Mouse (Mus musculus) midbrain, embryonic 10.5 days (tissue): ENCODE measurements around the gene 2310022B05Rik. TPM values are rescaled to one million over a fixed set of nuclear protein-coding genes. Genes with fewer than 3 reads are reported as not detected.
A peak's percentile ranks its signal among the peaks of the same experiment; 100 is the strongest.

Source experiments
- DNase-seq: peaks from one replicate; pipeline ENCODE4 v3.0.0-alpha.2; 2017; ENCODE audit warnings: low spot score
- H3K27ac ChIP-seq: fragments of 300-500 bp; sonication (generic); replicated peaks from 2 replicates; pipeline ENCODE4 v1.5.1; 2016; ENCODE audit warnings: mild to moderate bottlenecking
- H3K27me3 ChIP-seq: fragments of 300-500 bp; sonication (generic); 2 replicates; pipeline ENCODE4 v1.6.1; 2016; ENCODE audit warnings: low read depth, mild to moderate bottlenecking; ENCODE audit not compliant: poor library complexity, severe bottlenecking
- H3K36me3 ChIP-seq: fragments of 300-500 bp; sonication (generic); 2 replicates; pipeline ENCODE4 v1.6.1; 2016; ENCODE audit warnings: mild to moderate bottlenecking, moderate library complexity
- H3K4me1 ChIP-seq: fragments of 300-500 bp; sonication (generic); 2 replicates; pipeline ENCODE4 v1.6.1; 2016
- H3K4me3 ChIP-seq: fragments of 300-500 bp; sonication (generic); 2 replicates; pipeline ENCODE4 v1.5.1; 2016; ENCODE audit warnings: mild to moderate bottlenecking, moderate library complexity
- H3K9me3 ChIP-seq: fragments of 300-500 bp; sonication (generic); replicated peaks from 2 replicates; pipeline ENCODE4 v1.6.1; 2016; ENCODE audit warnings: mild to moderate bottlenecking
- WGBS: fragments of 180-500 bp; shearing (Covaris S2); methylation state at CpG from one replicate; pipeline ENCODE4 v1.1.7; 2016; 5-methylcytosine and 5-hydroxymethylcytosine counted together
- polyA plus RNA-seq: library from polyadenylated mRNA; unstranded; fragments of >200 nt; fragmentation: Nextera tagmentation; extraction: Ambion mirVana; gene quantifications from 2 replicates; pipeline ENCODE4 v1.2.1, GENCODE M21; 2016

2310022B05Rik gene
- polyA plus RNA-seq, 1 experiment from 2014 or later = 17.5 TPM

GRCm38 (mm10) chr8:124653568-124654475 lies 9.3 kb downstream of the 2310022B05Rik start:
- no peak overlapping the region for H3K4me3 ChIP-seq
- H3K9me3 ChIP-seq = no peaks in the 10 kb centered on the region
- no peak for DNase-seq
- WGBS = 67% methylated on average over 28 of the region's 28 CpGs
- no peak overlapping the region for H3K27ac ChIP-seq
- no peaks in the 10 kb centered on the region for H3K27me3 ChIP-seq
- H3K4me1 ChIP-seq = peaks cover 26% of the 10 kb centered on the region
- peaks cover 40% of the 10 kb centered on the region for H3K36me3 ChIP-seq

GRCm38 (mm10) chr8:124652546-124652945 lies 10.6 kb downstream of the 2310022B05Rik start:
- Histone ChIP-seq H3K9me3 (no peaks in the 10 kb centered on the region), H3K4me3 (no peak overlapping the region), H3K36me3 (peaks cover 38% of the 10 kb centered on the region), H3K4me1 (peaks cover 36% of the 10 kb centered on the region), H3K27ac (no peak overlapping the region), H3K27me3 (no peaks in the 10 kb centered on the region)
- DNase-seq = no peak
- 37% methylated on average over 4 of the region's 4 CpGs for WGBS

DNA sequence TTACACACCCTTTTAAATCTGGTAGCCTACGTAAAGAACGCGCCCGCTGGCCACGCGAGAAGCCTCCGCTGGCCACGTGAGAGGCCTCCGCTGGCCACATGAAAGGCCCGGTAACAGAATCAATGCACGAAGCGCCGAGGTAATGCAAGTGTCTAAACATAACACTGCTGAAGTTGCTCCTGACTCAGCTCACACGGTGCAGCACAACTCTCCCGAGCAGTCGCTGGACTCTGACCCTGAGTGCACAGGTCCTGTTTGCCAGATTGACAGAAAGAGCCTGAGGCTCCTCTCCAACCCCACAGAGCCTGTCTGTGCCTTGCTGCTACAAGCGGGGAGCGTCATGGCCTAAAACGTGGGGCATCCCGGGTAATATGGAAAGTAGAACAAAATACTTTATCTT lies 11.4 kb downstream of the 2310022B05Rik start:
- Histone ChIP-seq H3K36me3 (peaks cover 37% of the 10 kb centered on the region), H3K27me3 (no peaks in the 10 kb centered on the region), H3K4me3 (no peak overlapping the region), H3K4me1 (peaks cover 36% of the 10 kb centered on the region), H3K9me3 (no peaks in the 10 kb centered on the region), H3K27ac (no peak overlapping the region)
- no peak for DNase-seq
- 92% methylated on average over 20 of the region's 20 CpGs for WGBS

DNA sequence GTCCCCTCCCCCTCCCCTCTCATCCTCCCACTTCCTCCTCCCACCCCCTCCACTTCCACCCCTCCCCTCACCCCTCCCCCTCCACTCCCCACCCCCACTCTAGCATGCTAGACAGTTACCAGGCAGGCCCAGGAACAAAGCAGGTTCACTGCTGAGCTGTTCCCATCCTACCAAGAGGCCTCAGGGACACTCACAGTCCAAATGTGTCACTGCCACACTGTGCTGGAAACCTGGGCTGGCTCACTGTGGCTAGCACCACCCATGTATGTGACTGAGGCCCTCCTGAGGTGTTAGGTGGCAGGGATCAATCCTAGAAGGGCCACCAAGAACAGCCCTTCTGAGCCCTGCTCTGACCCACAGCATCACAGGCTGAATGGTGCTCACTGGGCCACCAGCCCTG lies 14.9 kb downstream of the 2310022B05Rik start:
- H3K4me3 ChIP-seq = no peak overlapping the region
- DNase-seq = no peak
- peaks cover 24% of the 10 kb centered on the region for H3K4me1 ChIP-seq
- H3K27me3 ChIP-seq = no peaks in the 10 kb centered on the region
- H3K9me3 ChIP-seq = no peaks in the 10 kb centered on the region
- H3K27ac ChIP-seq = peak overlapping the region; percentile 76
- H3K36me3 ChIP-seq = peaks cover 30% of the 10 kb centered on the region

- 88% methylated on average over 18 of the region's 18 CpGs for WGBS
- H3K36me3 ChIP-seq = peaks cover 31% of the 10 kb centered on the region
- no peak overlapping the region for H3K4me3 ChIP-seq
- H3K4me1 ChIP-seq = peaks cover 13% of the 10 kb centered on the region
- H3K9me3 ChIP-seq = no peaks in the 10 kb centered on the region
- DNase-seq = no peak
- peak overlapping the region; percentile 52; the same call in 1 of the 2 replicates for H3K27ac ChIP-seq
- H3K27me3 ChIP-seq = no peaks in the 10 kb centered on the region
Observed at GRCm38 (mm10) chr8:124643540-124644339, 19.4 kb downstream of the 2310022B05Rik start.

- peaks cover 53% of the 10 kb centered on the region for H3K36me3 ChIP-seq
- no peaks in the 10 kb centered on the region for H3K27me3 ChIP-seq
- H3K9me3 ChIP-seq = no peaks in the 10 kb centered on the region
- 0 out of 2 replicates have a peak, but pooled peaks cover 4% of the 10 kb centered on the region for H3K4me1 ChIP-seq
- H3K4me3 ChIP-seq = no peak overlapping the region
- H3K27ac ChIP-seq = no peak overlapping the region
- 94% methylated on average over 8 of the region's 8 CpGs for WGBS
- DNase-seq = no peak
Observed at GRCm38 (mm10) chr8:124641599-124641998, 21.6 kb downstream of the 2310022B05Rik start.

DNA sequence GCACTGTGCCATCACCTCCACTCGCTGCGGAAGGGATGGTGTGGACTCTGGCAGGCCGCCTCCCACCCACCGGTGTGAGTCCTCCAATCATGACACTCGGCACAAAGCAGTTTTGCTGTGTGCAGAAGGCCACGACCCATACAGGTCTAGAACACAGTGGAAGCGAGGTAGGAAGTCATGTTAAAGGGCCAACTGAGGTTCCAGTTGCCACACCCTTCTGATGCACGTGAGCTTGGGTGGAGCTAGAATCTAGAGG lies 28.0 kb downstream of the 2310022B05Rik start:
- Histone ChIP-seq H3K27ac (no peak overlapping the region), H3K9me3 (no peaks in the 10 kb centered on the region), H3K4me1 (peaks cover 16% of the 10 kb centered on the region), H3K4me3 (no peak overlapping the region), H3K36me3 (peaks cover 43% of the 10 kb centered on the region), H3K27me3 (no peaks in the 10 kb centered on the region)
- DNase-seq = no peak
- WGBS = 86% methylated on average over 8 of the region's 8 CpGs

GRCm38 (mm10) chr8:124634411-124635246 lies 28.5 kb downstream of the 2310022B05Rik start:
- H3K4me1 ChIP-seq = peaks cover 16% of the 10 kb centered on the region
- peaks cover 41% of the 10 kb centered on the region for H3K36me3 ChIP-seq
- H3K4me3 ChIP-seq = no peak overlapping the region
- H3K27me3 ChIP-seq = no peaks in the 10 kb centered on the region
- DNase-seq = no peak
- H3K9me3 ChIP-seq = no peaks in the 10 kb centered on the region
- no peak overlapping the region for H3K27ac ChIP-seq
- WGBS = 89% methylated on average over 13 of the region's 13 CpGs

DNA sequence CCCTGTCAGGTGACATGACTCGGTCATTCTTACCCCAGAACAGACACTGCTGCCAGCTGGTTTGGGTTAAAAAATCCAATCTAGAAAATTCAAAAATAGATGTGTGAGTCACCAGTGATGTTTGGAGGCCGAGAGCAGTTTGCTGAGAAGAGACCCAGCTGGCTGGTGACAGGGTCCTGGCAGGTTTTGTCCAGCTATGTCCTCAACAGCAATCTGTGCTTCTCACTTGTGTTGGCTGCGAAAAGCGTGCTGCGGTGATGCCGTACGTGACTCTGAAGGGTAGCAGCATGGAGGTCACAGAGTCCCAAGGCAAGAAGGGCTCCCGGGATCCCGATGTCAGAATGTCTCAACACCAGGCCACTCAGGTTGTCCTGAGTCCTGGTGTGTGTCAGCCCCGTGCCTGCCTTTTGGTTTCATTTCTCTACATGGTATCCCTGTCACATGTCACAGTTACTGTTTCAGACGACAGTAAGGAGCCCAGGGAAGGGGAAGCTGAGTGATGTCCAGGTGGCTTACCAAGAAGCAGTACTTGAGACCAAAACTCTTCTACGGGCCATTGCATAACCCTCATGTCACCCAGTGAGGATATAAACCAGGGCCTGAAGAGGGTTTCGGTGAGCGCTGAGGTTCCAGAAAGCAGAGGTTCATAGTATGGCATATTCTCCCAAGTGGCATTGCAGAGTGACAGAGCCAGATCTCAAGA lies 30.0 kb downstream of the 2310022B05Rik start:
- no peak overlapping the region for H3K4me3 ChIP-seq
- no peaks in the 10 kb centered on the region for H3K27me3 ChIP-seq
- peaks cover 26% of the 10 kb centered on the region for H3K36me3 ChIP-seq
- H3K9me3 ChIP-seq = no peaks in the 10 kb centered on the region
- no peak for DNase-seq
- peaks cover 16% of the 10 kb centered on the region for H3K4me1 ChIP-seq
- WGBS = 88% methylated on average over 14 of the region's 14 CpGs
- no peak overlapping the region for H3K27ac ChIP-seq

DNA sequence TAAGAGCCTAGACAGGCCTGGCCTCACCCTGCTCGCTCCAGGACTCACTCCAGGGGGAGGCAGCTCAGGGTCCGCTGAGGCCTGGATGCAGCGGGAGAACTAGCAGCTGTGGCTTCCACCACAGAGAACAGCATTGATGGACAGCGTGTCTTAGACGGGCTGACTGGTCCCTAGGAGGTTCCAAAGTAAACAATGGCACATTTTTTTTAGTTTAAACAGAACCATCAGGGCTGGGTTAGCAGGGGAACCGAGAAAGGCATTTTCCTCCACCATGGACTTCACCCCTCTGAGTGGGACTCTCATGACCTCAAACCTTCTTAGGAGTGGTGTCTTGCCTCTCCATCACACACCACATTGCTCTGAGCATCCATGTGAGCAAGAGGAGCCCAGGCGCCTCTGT lies 31.2 kb downstream of the 2310022B05Rik start:
- WGBS = 50% methylated on average over 7 of the region's 7 CpGs
- Histone ChIP-seq H3K4me1 (peaks cover 16% of the 10 kb centered on the region), H3K27ac (peak overlapping the region; percentile 50), H3K9me3 (no peaks in the 10 kb centered on the region), H3K4me3 (no peak overlapping the region), H3K36me3 (peaks cover 14% of the 10 kb centered on the region), H3K27me3 (no peaks in the 10 kb centered on the region)
- DNase-seq = no peak

DNA sequence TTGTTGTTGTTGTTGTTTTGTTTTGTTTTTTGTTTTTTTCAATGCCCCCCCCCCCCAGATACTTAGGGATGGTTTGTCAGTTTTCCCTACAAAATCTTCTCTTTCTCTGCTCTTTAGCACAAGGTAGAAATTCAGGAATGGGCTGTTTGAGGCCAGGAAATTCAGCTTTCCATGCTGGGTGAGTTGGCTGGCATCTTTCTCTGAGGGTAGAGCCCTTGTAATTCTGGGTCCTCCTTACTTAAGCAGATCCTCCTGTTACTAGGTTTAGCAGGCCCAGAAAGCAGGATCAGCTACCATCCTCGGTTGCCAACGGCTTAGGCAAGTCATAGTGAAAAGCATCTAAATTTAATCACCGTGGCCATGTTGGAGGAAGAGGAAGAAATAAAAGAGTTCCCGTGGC lies 32.3 kb downstream of the 2310022B05Rik start:
- Histone ChIP-seq H3K4me1 (peaks cover 16% of the 10 kb centered on the region), H3K27me3 (no peaks in the 10 kb centered on the region), H3K36me3 (peaks cover 3% of the 10 kb centered on the region), H3K4me3 (no peak overlapping the region), H3K27ac (no peak overlapping the region), H3K9me3 (no peaks in the 10 kb centered on the region)
- DNase-seq = no peak
- 81% methylated on average over 4 of the region's 4 CpGs for WGBS

- H3K9me3 ChIP-seq = no peaks in the 10 kb centered on the region
- H3K27me3 ChIP-seq = no peaks in the 10 kb centered on the region
- H3K36me3 ChIP-seq = no peaks in the 10 kb centered on the region
- no peak overlapping the region for H3K4me3 ChIP-seq
- WGBS = 89% methylated on average over 6 of the region's 6 CpGs
- peaks cover 16% of the 10 kb centered on the region for H3K4me1 ChIP-seq
- H3K27ac ChIP-seq = no peak overlapping the region
- no peak for DNase-seq
Observed at GRCm38 (mm10) chr8:124630489-124630888, 32.7 kb downstream of the 2310022B05Rik start.
